Mouse (Mus musculus): ENCODE measurements around the gene Cenpj. TPM values are rescaled to one million over a fixed set of nuclear protein-coding genes. Genes with fewer than 3 reads are reported as not detected.
A peak's percentile ranks its signal among the peaks of the same experiment; 100 is the strongest.

The Cenpj gene
- polyA plus RNA-seq (2014; fragmentation: Nextera tagmentation; extraction: Ambion mirVana), result 9.3 and 13.0 TPM in 2 replicates

- Histone ChIP-seq H3K9me3 (replicated peaks; ENCODE audit: control insufficient read depth, low read length) (no peaks in the 10 kb centered on the region), H3K27me3 (ENCODE audit: control insufficient read depth, insufficient read depth, low read length) (no peaks in the 10 kb centered on the region), H3K27ac (ENCODE audit: low read depth, low read length) (no peak within 1 kb of the TSS), H3K36me3 (ENCODE audit: control insufficient read depth, insufficient read depth, low read length) (no peaks in the 10 kb centered on the region), H3K4me2 (peak within 1 kb of the TSS; percentile 70), H3K9ac (ENCODE audit: low read depth, low read length) (peak within 1 kb of the TSS; percentile 74), H3K4me3 (ENCODE audit: low read depth, low read length) (peak within 1 kb of the TSS; percentile 61), H3K4me1 (ENCODE audit: control insufficient read depth, insufficient read depth, low read length) (peaks cover 6% of the 10 kb centered on the region)
- ATAC-seq (replicated peaks; ENCODE audit: insufficient number of reproducible peaks, low FRiP score, low TSS enrichment), result peak; percentile 89
- WGBS (ENCODE audit: insufficient replicate concordance), result under 1% methylated on average over 24 of the region's 24 CpGs
Measured at GRCm38 (mm10) chr14:56575416-56575815, at the start of gene Cenpj, which contains the start of gene Parp4. Gene Cenpj (minus strand): TSS chr14:56575425. Gene Parp4 (plus strand): TSS chr14:56575619.

DNA sequence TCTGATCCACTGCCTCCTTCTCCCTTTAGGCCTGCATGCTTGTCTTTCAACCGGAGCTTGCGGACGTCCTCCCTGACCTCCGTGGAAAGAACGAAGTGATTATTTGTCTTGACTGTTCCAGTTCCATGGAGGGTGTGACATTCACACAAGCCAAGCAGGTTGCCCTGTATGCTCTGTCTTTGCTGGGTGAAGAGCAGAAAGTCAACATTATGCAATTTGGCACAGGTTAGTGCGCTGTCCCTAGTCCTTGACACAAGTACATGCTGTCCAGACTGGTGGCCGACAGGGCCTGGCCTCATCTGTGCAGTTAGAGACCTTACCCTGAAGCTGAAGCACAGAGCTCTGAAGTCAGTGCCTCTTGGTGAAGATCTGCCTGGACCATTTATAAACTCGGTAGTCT, 45.2 kb upstream of the Cenpj start:
- H3K9me3 ChIP-seq (replicated peaks; ENCODE audit: control insufficient read depth, low read length), result no peaks in the 10 kb centered on the region
- H3K4me1 ChIP-seq (ENCODE audit: control insufficient read depth, insufficient read depth, low read length), result no peaks in the 10 kb centered on the region
- H3K27me3 ChIP-seq (ENCODE audit: control insufficient read depth, insufficient read depth, low read length), result no peaks in the 10 kb centered on the region
- no peak overlapping the region for H3K27ac ChIP-seq (ENCODE audit: low read depth, low read length)
- H3K36me3 ChIP-seq (ENCODE audit: control insufficient read depth, insufficient read depth, low read length), result peaks cover 18% of the 10 kb centered on the region
- no peak for ATAC-seq (replicated peaks; ENCODE audit: insufficient number of reproducible peaks, low FRiP score, low TSS enrichment)
- 85% methylated on average over 8 of the region's 8 CpGs for WGBS (ENCODE audit: insufficient replicate concordance)
- H3K4me2 ChIP-seq, result no peak overlapping the region
- no peak overlapping the region for H3K9ac ChIP-seq (ENCODE audit: low read depth, low read length)
- H3K4me3 ChIP-seq (ENCODE audit: low read depth, low read length), result no peak overlapping the region

- Histone ChIP-seq H3K9me3 (replicated peaks; ENCODE audit: control insufficient read depth, low read length) (no peaks in the 10 kb centered on the region), H3K4me3 (ENCODE audit: low read depth, low read length) (no peak overlapping the region), H3K4me2 (no peak overlapping the region), H3K4me1 (ENCODE audit: control insufficient read depth, insufficient read depth, low read length) (no peaks in the 10 kb centered on the region), H3K9ac (ENCODE audit: low read depth, low read length) (no peak overlapping the region), H3K36me3 (ENCODE audit: control insufficient read depth, insufficient read depth, low read length) (peaks cover 20% of the 10 kb centered on the region), H3K27me3 (ENCODE audit: control insufficient read depth, insufficient read depth, low read length) (no peaks in the 10 kb centered on the region), H3K27ac (ENCODE audit: low read depth, low read length) (no peak overlapping the region)
- no peak for ATAC-seq (replicated peaks; ENCODE audit: insufficient number of reproducible peaks, low FRiP score, low TSS enrichment)
- 77% methylated on average over 1 of the region's 1 CpGs for WGBS (ENCODE audit: insufficient replicate concordance)
Measured at GRCm38 (mm10) chr14:56617470-56617869, 42.2 kb upstream of the Cenpj start.

GRCm38 (mm10) chr14:56613212-56613611, 38.0 kb upstream of the Cenpj start:
- no peak for ATAC-seq (replicated peaks; ENCODE audit: insufficient number of reproducible peaks, low FRiP score, low TSS enrichment)
- Histone ChIP-seq H3K4me2 (no peak overlapping the region), H3K27ac (ENCODE audit: low read depth, low read length) (no peak overlapping the region), H3K4me1 (ENCODE audit: control insufficient read depth, insufficient read depth, low read length) (no peaks in the 10 kb centered on the region), H3K36me3 (ENCODE audit: control insufficient read depth, insufficient read depth, low read length) (peaks cover 34% of the 10 kb centered on the region), H3K27me3 (ENCODE audit: control insufficient read depth, insufficient read depth, low read length) (no peaks in the 10 kb centered on the region), H3K9me3 (replicated peaks; ENCODE audit: control insufficient read depth, low read length) (no peaks in the 10 kb centered on the region), H3K9ac (ENCODE audit: low read depth, low read length) (no peak overlapping the region), H3K4me3 (ENCODE audit: low read depth, low read length) (no peak overlapping the region)
- WGBS (ENCODE audit: insufficient replicate concordance), result 79% methylated on average over 3 of the region's 3 CpGs

DNA sequence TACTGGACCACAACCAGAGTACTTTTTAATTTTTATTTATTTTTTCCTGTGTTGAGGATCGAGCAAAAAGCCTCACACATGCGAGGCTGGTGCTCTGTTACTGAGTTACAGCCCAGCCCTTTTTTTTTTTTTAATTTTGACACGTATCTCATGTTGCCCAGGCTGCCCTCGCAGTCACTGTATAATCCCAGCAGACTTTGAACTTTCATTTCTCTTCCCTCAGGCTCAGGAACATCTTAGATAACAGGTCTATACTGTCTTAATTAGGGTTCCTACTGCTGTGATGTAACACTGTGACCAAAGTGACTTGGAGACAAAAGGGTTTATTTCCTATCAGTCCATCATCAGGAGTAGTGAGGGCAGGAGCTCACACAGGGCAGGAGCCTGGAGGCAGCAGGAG, 29.9 kb upstream of the Cenpj start:
- H3K4me3 ChIP-seq (ENCODE audit: low read depth, low read length), result no peak overlapping the region
- no peak overlapping the region for H3K27ac ChIP-seq (ENCODE audit: low read depth, low read length)
- no peak overlapping the region for H3K4me2 ChIP-seq
- H3K9me3 ChIP-seq (replicated peaks; ENCODE audit: control insufficient read depth, low read length), result no peaks in the 10 kb centered on the region
- H3K27me3 ChIP-seq (ENCODE audit: control insufficient read depth, insufficient read depth, low read length), result no peaks in the 10 kb centered on the region
- H3K4me1 ChIP-seq (ENCODE audit: control insufficient read depth, insufficient read depth, low read length), result no peaks in the 10 kb centered on the region
- no peak for ATAC-seq (replicated peaks; ENCODE audit: insufficient number of reproducible peaks, low FRiP score, low TSS enrichment)
- H3K9ac ChIP-seq (ENCODE audit: low read depth, low read length), result no peak overlapping the region
- H3K36me3 ChIP-seq (ENCODE audit: control insufficient read depth, insufficient read depth, low read length), result peaks cover 18% of the 10 kb centered on the region
- WGBS (ENCODE audit: insufficient replicate concordance), result 82% methylated on average over 4 of the region's 4 CpGs

DNA sequence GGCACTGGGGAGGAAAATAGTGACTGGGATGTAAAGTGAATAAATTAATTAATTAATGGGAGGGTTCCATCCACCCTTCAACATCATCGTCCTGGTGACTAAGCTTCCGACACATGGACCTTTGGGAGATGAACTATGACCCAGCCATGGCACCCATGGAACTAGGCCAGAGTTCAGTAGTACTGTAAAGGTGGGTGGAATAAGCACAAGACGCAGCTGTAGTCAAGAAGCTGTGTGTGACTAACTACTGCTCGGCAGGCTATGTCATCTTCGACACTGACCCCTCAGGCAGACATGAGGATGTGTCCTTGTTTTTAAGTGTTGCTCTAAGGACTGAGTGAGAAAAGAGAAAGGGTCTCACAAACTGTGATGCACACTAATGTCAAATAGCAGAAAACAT, 29.2 kb upstream of the Cenpj start:
- H3K27ac ChIP-seq (ENCODE audit: low read depth, low read length), result no peak overlapping the region
- no peaks in the 10 kb centered on the region for H3K4me1 ChIP-seq (ENCODE audit: control insufficient read depth, insufficient read depth, low read length)
- no peak overlapping the region for H3K4me3 ChIP-seq (ENCODE audit: low read depth, low read length)
- ATAC-seq (replicated peaks; ENCODE audit: insufficient number of reproducible peaks, low FRiP score, low TSS enrichment), result no peak
- 89% methylated on average over 5 of the region's 5 CpGs for WGBS (ENCODE audit: insufficient replicate concordance)
- H3K27me3 ChIP-seq (ENCODE audit: control insufficient read depth, insufficient read depth, low read length), result no peaks in the 10 kb centered on the region
- peaks cover 11% of the 10 kb centered on the region for H3K36me3 ChIP-seq (ENCODE audit: control insufficient read depth, insufficient read depth, low read length)
- no peak overlapping the region for H3K9ac ChIP-seq (ENCODE audit: low read depth, low read length)
- no peaks in the 10 kb centered on the region for H3K9me3 ChIP-seq (replicated peaks; ENCODE audit: control insufficient read depth, low read length)
- no peak overlapping the region for H3K4me2 ChIP-seq

DNA sequence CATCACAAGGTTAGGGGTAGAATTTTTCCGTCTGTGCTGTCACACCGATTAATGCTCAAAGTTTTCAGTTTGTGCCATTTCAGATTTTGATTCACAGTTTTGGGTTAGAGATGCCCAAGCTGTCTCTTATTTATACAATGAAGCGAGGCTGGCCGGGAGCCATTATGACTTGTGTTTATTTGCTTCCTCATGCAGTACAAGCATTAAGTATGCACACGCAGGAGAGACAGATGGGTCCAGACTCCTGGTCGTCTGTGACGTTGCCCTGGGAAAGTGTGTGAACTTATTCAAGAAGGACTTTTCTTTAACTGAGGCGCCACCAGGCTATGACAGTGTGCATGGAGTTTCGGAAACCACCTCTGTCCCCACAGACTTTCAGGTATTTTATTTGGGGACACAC, 26.8 kb upstream of the Cenpj start:
- H3K4me3 ChIP-seq (ENCODE audit: low read depth, low read length), result no peak overlapping the region
- 90% methylated on average over 9 of the region's 9 CpGs for WGBS (ENCODE audit: insufficient replicate concordance)
- no peak overlapping the region for H3K27ac ChIP-seq (ENCODE audit: low read depth, low read length)
- H3K36me3 ChIP-seq (ENCODE audit: control insufficient read depth, insufficient read depth, low read length), result peaks cover 7% of the 10 kb centered on the region
- no peaks in the 10 kb centered on the region for H3K4me1 ChIP-seq (ENCODE audit: control insufficient read depth, insufficient read depth, low read length)
- H3K27me3 ChIP-seq (ENCODE audit: control insufficient read depth, insufficient read depth, low read length), result no peaks in the 10 kb centered on the region
- no peak overlapping the region for H3K4me2 ChIP-seq
- ATAC-seq (replicated peaks; ENCODE audit: insufficient number of reproducible peaks, low FRiP score, low TSS enrichment), result no peak
- no peak overlapping the region for H3K9ac ChIP-seq (ENCODE audit: low read depth, low read length)
- H3K9me3 ChIP-seq (replicated peaks; ENCODE audit: control insufficient read depth, low read length), result no peaks in the 10 kb centered on the region

DNA sequence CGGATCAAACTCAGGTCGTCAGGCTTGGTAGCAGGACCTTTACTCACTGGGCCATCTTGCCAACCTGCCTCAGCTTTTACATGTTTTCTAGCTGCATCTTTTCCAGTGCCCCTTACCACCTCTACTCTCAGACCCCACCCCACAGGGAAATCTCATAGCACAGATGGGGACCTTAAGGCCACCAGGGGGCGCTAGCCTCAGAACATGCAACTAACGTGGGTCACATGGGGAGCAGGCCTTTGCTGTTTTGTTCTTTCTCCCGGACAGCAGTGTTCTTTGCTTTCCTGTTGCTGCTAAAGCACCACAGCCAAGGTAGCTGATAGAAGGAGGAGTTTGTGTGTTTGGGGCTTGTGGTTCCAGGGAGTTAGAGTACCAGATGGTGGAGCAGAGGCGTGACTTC, 23.5 kb upstream of the Cenpj start:
- peaks cover 15% of the 10 kb centered on the region for H3K36me3 ChIP-seq (ENCODE audit: control insufficient read depth, insufficient read depth, low read length)
- no peaks in the 10 kb centered on the region for H3K27me3 ChIP-seq (ENCODE audit: control insufficient read depth, insufficient read depth, low read length)
- H3K4me2 ChIP-seq, result no peak overlapping the region
- H3K9ac ChIP-seq (ENCODE audit: low read depth, low read length), result no peak overlapping the region
- no peaks in the 10 kb centered on the region for H3K9me3 ChIP-seq (replicated peaks; ENCODE audit: control insufficient read depth, low read length)
- ATAC-seq (replicated peaks; ENCODE audit: insufficient number of reproducible peaks, low FRiP score, low TSS enrichment), result no peak
- H3K4me1 ChIP-seq (ENCODE audit: control insufficient read depth, insufficient read depth, low read length), result no peaks in the 10 kb centered on the region
- no peak overlapping the region for H3K27ac ChIP-seq (ENCODE audit: low read depth, low read length)
- 53% methylated on average over 6 of the region's 6 CpGs for WGBS (ENCODE audit: insufficient replicate concordance)
- no peak overlapping the region for H3K4me3 ChIP-seq (ENCODE audit: low read depth, low read length)

- Histone ChIP-seq H3K27me3 (ENCODE audit: control insufficient read depth, insufficient read depth, low read length) (no peaks in the 10 kb centered on the region), H3K4me3 (ENCODE audit: low read depth, low read length) (no peak overlapping the region), H3K27ac (ENCODE audit: low read depth, low read length) (no peak overlapping the region), H3K4me2 (no peak overlapping the region), H3K9ac (ENCODE audit: low read depth, low read length) (no peak overlapping the region), H3K36me3 (ENCODE audit: control insufficient read depth, insufficient read depth, low read length) (peaks cover 34% of the 10 kb centered on the region), H3K9me3 (replicated peaks; ENCODE audit: control insufficient read depth, low read length) (no peaks in the 10 kb centered on the region), H3K4me1 (ENCODE audit: control insufficient read depth, insufficient read depth, low read length) (no peaks in the 10 kb centered on the region)
- ATAC-seq (replicated peaks; ENCODE audit: insufficient number of reproducible peaks, low FRiP score, low TSS enrichment), result no peak
- 100% methylated on average over 1 of the region's 1 CpGs for WGBS (ENCODE audit: insufficient replicate concordance)
Measured at GRCm38 (mm10) chr14:56594811-56595210, 19.6 kb upstream of the Cenpj start.
